Mouse (Mus musculus) kidney, postnatal 14 days (tissue): Measurements from ENCODE around the gene Srrd.
A peak's percentile ranks its signal among the peaks of the same experiment; 100 is the strongest.

ENCODE experiments used
- DNase-seq: peaks from one replicate; pipeline ENCODE4 v3.0.0; 2022; ENCODE audit warnings: mixed read lengths

The Srrd gene

GRCm38 (mm10) chr5:112342463-112343204 lies at the start of gene Srrd, which contains the start of gene Hps4:
TSS of gene Srrd (minus strand) at chr5:112343040.
TSS of gene Hps4 (plus strand) at chr5:112343083.
- DNase-seq, result peak; percentile 90

- no peak for DNase-seq
Measured at GRCm38 (mm10) chr5:112391676-112392323, 49.0 kb upstream of the Srrd start.

- no peak for DNase-seq
Measured at GRCm38 (mm10) chr5:112391002-112391401, 48.2 kb upstream of the Srrd start.

- DNase-seq, result no peak
Measured at GRCm38 (mm10) chr5:112389352-112389751, 46.5 kb upstream of the Srrd start.

- no peak for DNase-seq
Measured at GRCm38 (mm10) chr5:112385973-112386372, 43.1 kb upstream of the Srrd start.

- no peak for DNase-seq
Measured at GRCm38 (mm10) chr5:112384805-112385472, 42.1 kb upstream of the Srrd start.

GRCm38 (mm10) chr5:112382641-112383330 lies 39.9 kb upstream of the Srrd start:
- DNase-seq, result no peak

GRCm38 (mm10) chr5:112382042-112382441 lies 39.2 kb upstream of the Srrd start:
- no peak for DNase-seq

- no peak for DNase-seq
Measured at GRCm38 (mm10) chr5:112381154-112381553, 38.3 kb upstream of the Srrd start.

- DNase-seq, result peak; percentile 10
Measured at GRCm38 (mm10) chr5:112378716-112379115, 35.9 kb upstream of the Srrd start.

- no peak for DNase-seq
Measured at GRCm38 (mm10) chr5:112377380-112377779, 34.5 kb upstream of the Srrd start.

GRCm38 (mm10) chr5:112376111-112376510 lies 33.3 kb upstream of the Srrd start:
- no peak for DNase-seq

- DNase-seq, result no peak
Measured at GRCm38 (mm10) chr5:112371933-112372332, 29.1 kb upstream of the Srrd start.

GRCm38 (mm10) chr5:112370236-112370813 lies 27.5 kb upstream of the Srrd start:
- DNase-seq, result no peak

- DNase-seq, result no peak
Measured at GRCm38 (mm10) chr5:112369326-112369725, 26.5 kb upstream of the Srrd start.

- no peak for DNase-seq
Measured at GRCm38 (mm10) chr5:112368666-112369065, 25.8 kb upstream of the Srrd start.

- no peak for DNase-seq
Measured at GRCm38 (mm10) chr5:112367929-112368328, 25.1 kb upstream of the Srrd start.

- no peak for DNase-seq
Measured at GRCm38 (mm10) chr5:112367338-112367737, 24.5 kb upstream of the Srrd start.

- no peak for DNase-seq
Measured at GRCm38 (mm10) chr5:112366879-112367278, 24.0 kb upstream of the Srrd start.

- no peak for DNase-seq
Measured at GRCm38 (mm10) chr5:112364184-112364797, 21.5 kb upstream of the Srrd start.

- no peak for DNase-seq
Measured at GRCm38 (mm10) chr5:112360077-112360476, 17.2 kb upstream of the Srrd start.

GRCm38 (mm10) chr5:112359520-112359919 lies 16.7 kb upstream of the Srrd start:
- no peak for DNase-seq
